Mouse (Mus musculus) heart, embryonic 15.5 days (tissue): Measurements from ENCODE around the gene Ndufaf8. TPM values are rescaled to one million over a fixed set of nuclear protein-coding genes. Genes with fewer than 3 reads are reported as not detected.

Experiments used
- microRNA-seq: library from miRNA; unstranded; fragments of <30 nt; microRNA quantifications from one replicate; pipeline ENCODE4, GENCODE M21; 2016
- polyA plus RNA-seq: library from polyadenylated mRNA; unstranded; fragments of >200 nt; fragmentation: Nextera tagmentation; extraction: Ambion mirVana; gene quantifications from 2 replicates; pipeline ENCODE4 v1.2.1, GENCODE M21; 2015

Gene Ndufaf8
- polyA plus RNA-seq, 1 experiment from 2014 or later = 84.1 TPM

Small RNA genes within 50 kb of the gene (microRNA-seq; reads per million reads assigned to microRNA genes)
- gene Gm25948 = not detected

Other genes starting within 250 kb of the Ndufaf8 start
- 57.3 and 69.5 TPM in 2 replicates for gene Chmp6, start 185.5 kb upstream of the Ndufaf8 start, polyA plus RNA-seq
- gene Baiap2, start 156.2 kb upstream of the Ndufaf8 start, polyA plus RNA-seq = 11.0 and 16.3 TPM in 2 replicates
- gene Aatk, start 51.8 kb upstream of the Ndufaf8 start, polyA plus RNA-seq = 0.68 and 2.5 TPM in 2 replicates
- gene Cep131, start 12.1 kb upstream of the Ndufaf8 start, polyA plus RNA-seq = 9.9 and 16.5 TPM in 2 replicates
- gene Tepsin, start 197 bp upstream of the Ndufaf8 start, polyA plus RNA-seq = 13.2 and 17.0 TPM in 2 replicates
- gene Slc38a10, start 52.4 kb downstream of the Ndufaf8 start, polyA plus RNA-seq = 77.5 and 91.4 TPM in 2 replicates
- 4.2 and 5.7 TPM in 2 replicates for gene Bahcc1, start 134.0 kb downstream of the Ndufaf8 start, polyA plus RNA-seq
- 921 and 1,308 TPM in 2 replicates for gene Actg1, start 249.6 kb downstream of the Ndufaf8 start, polyA plus RNA-seq